Mouse (Mus musculus) heart, embryonic 14.5 days (tissue): ENCODE data around the gene Tescl. TPM values are rescaled to one million over a fixed set of nuclear protein-coding genes. Genes with fewer than 3 reads are reported as not detected.

Experiments
- ATAC-seq: fragments of 200-750 bp; cut with Nextera tagmentation; 2 replicates; pipeline ENCODE4 v1.8.0; 2017; ENCODE audit warnings: low read depth, moderate TSS enrichment; ENCODE audit not compliant: insufficient number of reproducible peaks, insufficient read depth, low FRiP score
- H3K27ac ChIP-seq, 2 experiments: fragments of 200-500 bp in 1 of 2; fragments of 300-500 bp in 1 of 2; sonication (generic) in 1 of 2; replicated peaks in 1 of 2; 2 replicates each; pipeline ENCODE4 v1.5.1; 2012 to 2014; ENCODE audit warnings: low read depth in 2 of 2, low read length in 2 of 2, control low read depth in 1 of 2, mild to moderate bottlenecking in 1 of 2, mixed read lengths in 1 of 2; ENCODE audit not compliant: control insufficient read depth in 1 of 2, insufficient read depth in 1 of 2
- H3K27me3 ChIP-seq: fragments of 300-500 bp; sonication (generic); 2 replicates; pipeline ENCODE4 v1.6.1; 2014; ENCODE audit warnings: mild to moderate bottlenecking, low read length, control low read depth; ENCODE audit not compliant: control insufficient read depth, insufficient read depth
- H3K36me3 ChIP-seq: fragments of 300-500 bp; sonication (generic); 2 replicates; pipeline ENCODE4 v1.6.1; 2014; ENCODE audit warnings: mild to moderate bottlenecking, control low read depth, low read length, mixed read lengths; ENCODE audit not compliant: control insufficient read depth, insufficient read depth
- H3K4me1 ChIP-seq, 2 experiments: fragments of 200-500 bp in 1 of 2; fragments of 300-500 bp in 1 of 2; sonication (generic) in 1 of 2; 2 replicates each; pipeline ENCODE4 v1.6.1; 2012 to 2014; ENCODE audit warnings: low read length in 2 of 2, control low read depth in 1 of 2, mixed read lengths in 1 of 2; ENCODE audit not compliant: control insufficient read depth in 2 of 2, insufficient read depth in 2 of 2
- H3K4me2 ChIP-seq: fragments of 300-500 bp; sonication (generic); 2 replicates; pipeline ENCODE4 v1.6.1; 2014; ENCODE audit warnings: mild to moderate bottlenecking, low read length
- H3K4me3 ChIP-seq, 2 experiments: fragments of 200-500 bp in 1 of 2; fragments of 300-500 bp in 1 of 2; sonication (generic) in 1 of 2; 2 replicates each; pipeline ENCODE4 v1.5.1; 2012 to 2014; ENCODE audit warnings: low read length in 2 of 2, mild to moderate bottlenecking in 2 of 2, control low read depth in 1 of 2, low read depth in 1 of 2, moderate library complexity in 1 of 2; ENCODE audit not compliant: control insufficient read depth in 1 of 2, insufficient read depth in 1 of 2
- H3K9ac ChIP-seq: fragments of 300-500 bp; sonication (generic); 2 replicates; pipeline ENCODE4 v1.6.1; 2014; ENCODE audit warnings: mild to moderate bottlenecking, low read length
- H3K9me3 ChIP-seq: fragments of 300-500 bp; sonication (generic); 2 replicates; pipeline ENCODE4 v1.6.1; 2016; ENCODE audit warnings: low read length, control low read depth; ENCODE audit not compliant: control insufficient read depth
- WGBS: fragments of 180-500 bp; shearing (Covaris S2); extraction: QIAGEN DNeasy Blood & Tissue Kit; methylation state at CpG from one replicate; pipeline ENCODE4 v1.1.7; 2014; 5-methylcytosine and 5-hydroxymethylcytosine counted together
- polyA plus RNA-seq: library from polyadenylated mRNA; unstranded; fragments of >200 nt; fragmentation: Nextera tagmentation; extraction: Ambion mirVana; gene quantifications from 2 replicates; pipeline ENCODE4 v1.2.1, GENCODE M21; 2014

The Tescl gene
- polyA plus RNA-seq, 1 experiment from 2014 or later = not detected

GRCm38 (mm10) chr7:24357899-24358298 is 24.2 kb upstream of the Tescl start:
- H3K27me3 ChIP-seq = no peaks in the 10 kb centered on the region
- no peak overlapping the region for H3K4me2 ChIP-seq
- H3K27ac ChIP-seq = no peak overlapping the region
- H3K36me3 ChIP-seq = no peaks in the 10 kb centered on the region
- no peak overlapping the region for H3K4me3 ChIP-seq
- ATAC-seq = no peak
- no peaks in the 10 kb centered on the region for H3K4me1 ChIP-seq
- H3K9me3 ChIP-seq = no peaks in the 10 kb centered on the region
- WGBS = 44% methylated on average over 4 of the region's 4 CpGs
- no peak overlapping the region for H3K9ac ChIP-seq

- ATAC-seq = no peak
- Histone ChIP-seq H3K27me3 (no peaks in the 10 kb centered on the region), H3K36me3 (no peaks in the 10 kb centered on the region), H3K9ac (no peak overlapping the region), H3K27ac (no peak overlapping the region), H3K4me1 (no peaks in the 10 kb centered on the region), H3K9me3 (0 out of 2 replicates have a peak, but pooled peaks cover 2% of the 10 kb centered on the region), H3K4me3 (no peak overlapping the region), H3K4me2 (no peak overlapping the region)
- 66% methylated on average over 10 of the region's 10 CpGs for WGBS
Measured at GRCm38 (mm10) chr7:24356081-24356480, 22.3 kb upstream of the Tescl start.

- Histone ChIP-seq H3K9ac (no peak overlapping the region), H3K27me3 (no peaks in the 10 kb centered on the region), H3K36me3 (no peaks in the 10 kb centered on the region), H3K27ac (no peak overlapping the region), H3K4me1 (no peaks in the 10 kb centered on the region), H3K4me2 (no peak overlapping the region), H3K4me3 (no peak overlapping the region), H3K9me3 (0 out of 2 replicates have a peak, but pooled peaks cover 2% of the 10 kb centered on the region)
- 72% methylated on average over 6 of the region's 6 CpGs for WGBS
- ATAC-seq = no peak
Measured at GRCm38 (mm10) chr7:24355646-24356045, 21.9 kb upstream of the Tescl start.

GRCm38 (mm10) chr7:24348896-24349295 is 15.2 kb upstream of the Tescl start, which contains the start of gene Lypd5:
TSS of gene Lypd5 (plus strand) at chr7:24349196.
- 0 out of 2 replicates have a peak, but pooled peaks cover 2% of the 10 kb centered on the region for H3K9me3 ChIP-seq
- no peak within 1 kb of the TSS for H3K4me3 ChIP-seq
- ATAC-seq = no peak
- H3K4me1 ChIP-seq = no peaks in the 10 kb centered on the region
- no peak within 1 kb of the TSS for H3K9ac ChIP-seq
- H3K4me2 ChIP-seq = no peak within 1 kb of the TSS
- WGBS = 40% methylated on average over 6 of the region's 6 CpGs
- no peaks in the 10 kb centered on the region for H3K36me3 ChIP-seq
- no peak within 1 kb of the TSS for H3K27ac ChIP-seq
- H3K27me3 ChIP-seq = no peaks in the 10 kb centered on the region

- Histone ChIP-seq H3K4me2 (no peak overlapping the region), H3K36me3 (no peaks in the 10 kb centered on the region), H3K9me3 (no peaks in the 10 kb centered on the region), H3K9ac (no peak overlapping the region), H3K4me3 (no peak overlapping the region), H3K4me1 (no peaks in the 10 kb centered on the region), H3K27ac (no peak overlapping the region), H3K27me3 (no peaks in the 10 kb centered on the region)
- no peak for ATAC-seq
- 59% methylated on average over 5 of the region's 5 CpGs for WGBS
Measured at GRCm38 (mm10) chr7:24346444-24346843, 12.7 kb upstream of the Tescl start.

GRCm38 (mm10) chr7:24343701-24344272 is 10.1 kb upstream of the Tescl start:
- Histone ChIP-seq H3K27me3 (no peaks in the 10 kb centered on the region), H3K27ac (no peak overlapping the region), H3K4me3 (no peak overlapping the region), H3K9ac (no peak overlapping the region), H3K4me1 (no peaks in the 10 kb centered on the region), H3K36me3 (no peaks in the 10 kb centered on the region), H3K4me2 (no peak overlapping the region), H3K9me3 (no peaks in the 10 kb centered on the region)
- 62% methylated on average over 7 of the region's 7 CpGs for WGBS
- no peak for ATAC-seq

- H3K27me3 ChIP-seq = peaks cover 14% of the 10 kb centered on the region
- 52% methylated on average over 2 of the region's 2 CpGs for WGBS
- H3K4me3 ChIP-seq = no peak overlapping the region
- no peak for ATAC-seq
- no peak overlapping the region for H3K4me2 ChIP-seq
- H3K9ac ChIP-seq = no peak overlapping the region
- H3K9me3 ChIP-seq = no peaks in the 10 kb centered on the region
- H3K27ac ChIP-seq = no peak overlapping the region
- no peaks in the 10 kb centered on the region for H3K36me3 ChIP-seq
- no peaks in the 10 kb centered on the region for H3K4me1 ChIP-seq
Measured at GRCm38 (mm10) chr7:24338241-24338640, 4.5 kb upstream of the Tescl start.

GRCm38 (mm10) chr7:24335699-24336309 is 2.1 kb upstream of the Tescl start:
- no peaks in the 10 kb centered on the region for H3K4me1 ChIP-seq
- 10% methylated on average over 5 of the region's 5 CpGs for WGBS
- no peak overlapping the region for H3K27ac ChIP-seq
- peaks cover 20% of the 10 kb centered on the region for H3K27me3 ChIP-seq
- no peak overlapping the region for H3K4me2 ChIP-seq
- no peak overlapping the region for H3K9ac ChIP-seq
- H3K9me3 ChIP-seq = no peaks in the 10 kb centered on the region
- no peak for ATAC-seq
- H3K4me3 ChIP-seq = no peak overlapping the region
- H3K36me3 ChIP-seq = no peaks in the 10 kb centered on the region
